Mouse (Mus musculus): ENCODE data around the gene Ube2v1. TPM values are rescaled to one million over a fixed set of nuclear protein-coding genes. Genes with fewer than 3 reads are reported as not detected.
A peak's percentile ranks its signal among the peaks of the same experiment; 100 is the strongest.

Gene Ube2v1
- polyA plus RNA-seq, 1 experiment = 227 TPM

- no peaks in the 10 kb centered on the region for H3K4me1 ChIP-seq (ENCODE audit: control insufficient read depth, insufficient read depth, low read length)
- no peak overlapping the region for H3K27ac ChIP-seq (ENCODE audit: insufficient read depth, low read length)
- no peak overlapping the region for H3K4me3 ChIP-seq (ENCODE audit: insufficient read depth, low read length)
- no peak for TF ChIP-seq POLR2A (IDR thresholded peaks at IDR 0.05; ENCODE audit: low read depth, low read length)
- TF ChIP-seq CTCF (IDR thresholded peaks at IDR 0.05; ENCODE audit: borderline replicate concordance, insufficient read depth, low read length) = no peak
Observed at GRCm38 (mm10) chr2:167665972-167666713, 34.2 kb upstream of the Ube2v1 start.

- no peak overlapping the region for H3K27ac ChIP-seq (ENCODE audit: insufficient read depth, low read length)
- no peak for TF ChIP-seq POLR2A (IDR thresholded peaks at IDR 0.05; ENCODE audit: low read depth, low read length)
- no peak for TF ChIP-seq CTCF (IDR thresholded peaks at IDR 0.05; ENCODE audit: borderline replicate concordance, insufficient read depth, low read length)
- peaks cover 6% of the 10 kb centered on the region; the same call in 1 of the 2 replicates for H3K4me1 ChIP-seq (ENCODE audit: control insufficient read depth, insufficient read depth, low read length)
- no peak overlapping the region for H3K4me3 ChIP-seq (ENCODE audit: insufficient read depth, low read length)
Observed at GRCm38 (mm10) chr2:167662713-167663112, 30.8 kb upstream of the Ube2v1 start.

- Histone ChIP-seq H3K4me3 (ENCODE audit: insufficient read depth, low read length) (peak within 1 kb of the TSS; percentile 92), H3K4me1 (ENCODE audit: control insufficient read depth, insufficient read depth, low read length) (peaks cover 6% of the 10 kb centered on the region; the same call in 1 of the 2 replicates), H3K27ac (ENCODE audit: insufficient read depth, low read length) (no peak within 1 kb of the TSS)
- no peak for TF ChIP-seq CTCF (IDR thresholded peaks at IDR 0.05; ENCODE audit: borderline replicate concordance, insufficient read depth, low read length)
- peak; percentile 93 for TF ChIP-seq POLR2A (IDR thresholded peaks at IDR 0.05; ENCODE audit: low read depth, low read length)
Observed at GRCm38 (mm10) chr2:167661270-167662203, 29.6 kb upstream of the Ube2v1 start, which contains the start of gene Gm20431. Gm20431 (minus strand) TSS chr2:167661496.

GRCm38 (mm10) chr2:167660611-167660971, 28.7 kb upstream of the Ube2v1 start:
- TF ChIP-seq POLR2A (IDR thresholded peaks at IDR 0.05; ENCODE audit: low read depth, low read length) (no peak), CTCF (IDR thresholded peaks at IDR 0.05; ENCODE audit: borderline replicate concordance, insufficient read depth, low read length) (no peak)
- Histone ChIP-seq H3K27ac (ENCODE audit: insufficient read depth, low read length) (no peak overlapping the region), H3K4me1 (ENCODE audit: control insufficient read depth, insufficient read depth, low read length) (peaks cover 6% of the 10 kb centered on the region; the same call in 1 of the 2 replicates), H3K4me3 (ENCODE audit: insufficient read depth, low read length) (peak overlapping the region; percentile 92)

DNA sequence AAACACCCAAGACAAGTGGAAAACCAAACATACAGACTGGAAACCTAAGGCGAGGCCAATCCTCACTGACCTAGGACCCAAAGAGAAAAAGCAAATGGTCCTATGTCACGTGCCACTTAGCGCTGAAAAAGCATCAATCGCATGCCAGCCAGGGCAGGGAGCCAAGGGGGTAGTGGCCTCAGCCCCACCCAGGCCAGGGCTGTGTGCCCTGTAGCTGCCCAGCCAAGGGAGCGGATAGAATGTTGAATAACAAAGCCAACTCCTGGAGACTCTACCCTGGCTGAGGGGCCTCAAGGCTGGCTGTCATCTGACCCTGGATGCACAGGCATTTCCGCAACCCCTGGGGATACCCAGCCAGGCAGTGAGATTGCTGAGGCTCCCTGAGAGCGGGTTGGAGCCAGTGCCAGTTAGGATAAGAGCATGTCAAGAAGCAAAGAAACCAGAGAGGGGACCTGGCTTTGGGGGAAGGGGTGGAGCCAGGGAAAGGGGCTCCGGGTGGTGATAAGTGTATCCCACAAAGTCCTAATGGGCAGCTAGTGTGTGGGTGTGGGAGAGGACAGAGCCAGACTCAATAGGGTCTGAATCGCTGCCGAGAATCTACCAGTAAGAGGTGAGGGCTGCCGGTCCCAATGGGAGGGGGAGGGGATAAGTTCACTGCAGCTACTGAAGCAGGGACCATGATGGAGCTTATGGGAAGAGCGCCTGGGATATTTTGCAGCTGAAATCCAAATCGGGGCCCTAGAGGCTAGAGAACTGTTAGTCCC, 28.1 kb upstream of the Ube2v1 start:
- H3K4me3 ChIP-seq (ENCODE audit: insufficient read depth, low read length) = peak overlapping the region; percentile 92
- no peak overlapping the region for H3K27ac ChIP-seq (ENCODE audit: insufficient read depth, low read length)
- TF ChIP-seq POLR2A (IDR thresholded peaks at IDR 0.05; ENCODE audit: low read depth, low read length) (no peak), CTCF (IDR thresholded peaks at IDR 0.05; ENCODE audit: borderline replicate concordance, insufficient read depth, low read length) (no peak)
- H3K4me1 ChIP-seq (ENCODE audit: control insufficient read depth, insufficient read depth, low read length) = peaks cover 6% of the 10 kb centered on the region; the same call in 1 of the 2 replicates

DNA sequence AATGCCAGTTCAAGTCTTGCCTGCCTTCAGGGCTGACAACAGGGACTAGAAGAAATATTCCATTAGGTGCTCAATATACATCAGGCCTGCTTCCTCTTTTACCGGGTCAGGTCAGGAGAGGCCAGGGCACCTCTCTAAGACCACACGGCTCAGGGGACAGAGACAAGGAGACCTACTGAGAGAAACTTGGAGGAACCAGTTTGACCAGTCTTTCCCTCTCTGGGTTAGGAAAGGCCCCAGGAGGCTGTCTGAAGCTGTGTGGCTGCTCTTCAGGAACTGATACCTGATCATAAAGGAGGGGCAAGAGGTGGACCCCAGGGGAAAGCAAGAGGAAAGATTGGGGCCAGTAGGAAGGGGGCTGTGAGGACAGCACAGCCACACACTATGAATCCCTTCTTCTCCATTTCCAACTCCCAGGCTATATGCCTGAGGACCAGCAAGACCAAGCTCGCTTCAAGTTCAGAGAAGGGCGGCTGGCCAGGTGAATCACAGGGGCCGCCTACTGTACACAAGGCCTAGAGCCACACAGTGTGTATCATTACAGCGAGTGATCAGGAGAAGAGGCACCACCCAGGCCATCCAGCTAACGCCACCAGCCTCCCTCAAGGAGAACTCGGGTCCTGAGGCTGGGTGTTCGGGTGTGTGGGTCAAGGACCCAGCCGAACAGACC, 27.4 kb upstream of the Ube2v1 start:
- Histone ChIP-seq H3K4me3 (ENCODE audit: insufficient read depth, low read length) (peak overlapping the region; percentile 92), H3K27ac (ENCODE audit: insufficient read depth, low read length) (no peak overlapping the region)
- TF ChIP-seq POLR2A (IDR thresholded peaks at IDR 0.05; ENCODE audit: low read depth, low read length) (no peak), CTCF (IDR thresholded peaks at IDR 0.05; ENCODE audit: borderline replicate concordance, insufficient read depth, low read length) (no peak)

DNA sequence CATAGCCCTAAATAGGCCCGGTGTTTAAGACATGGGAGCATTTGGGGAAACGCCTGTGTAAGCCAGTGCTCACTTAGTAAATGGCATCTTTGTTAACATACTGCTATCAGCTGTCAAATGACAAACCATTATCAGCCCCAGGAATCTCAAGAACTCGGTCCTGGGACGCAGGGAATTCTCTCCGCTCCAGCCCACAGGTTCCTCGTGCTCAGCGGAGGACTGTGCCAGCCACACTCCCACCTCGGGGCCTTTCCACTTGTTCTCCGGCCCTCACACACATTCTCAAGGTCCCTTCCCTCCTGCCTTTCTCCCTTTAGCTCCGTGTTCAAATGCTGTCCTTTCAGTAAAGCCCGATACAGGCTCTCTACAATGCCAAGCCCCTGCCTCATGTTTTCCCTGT, 26.8 kb upstream of the Ube2v1 start:
- Histone ChIP-seq H3K27ac (ENCODE audit: insufficient read depth, low read length) (no peak overlapping the region), H3K4me1 (ENCODE audit: control insufficient read depth, insufficient read depth, low read length) (peaks cover 6% of the 10 kb centered on the region; the same call in 1 of the 2 replicates), H3K4me3 (ENCODE audit: insufficient read depth, low read length) (no peak overlapping the region)
- TF ChIP-seq CTCF (IDR thresholded peaks at IDR 0.05; ENCODE audit: borderline replicate concordance, insufficient read depth, low read length) = no peak
- TF ChIP-seq POLR2A (IDR thresholded peaks at IDR 0.05; ENCODE audit: low read depth, low read length) = no peak

More for the DNA sequence above, 27.4 kb upstream of the Ube2v1 start:
- peaks cover 6% of the 10 kb centered on the region; the same call in 1 of the 2 replicates for H3K4me1 ChIP-seq (ENCODE audit: control insufficient read depth, insufficient read depth, low read length)

GRCm38 (mm10) chr2:167657973-167658372, 26.1 kb upstream of the Ube2v1 start:
- no peak overlapping the region for H3K27ac ChIP-seq (ENCODE audit: insufficient read depth, low read length)
- no peak for TF ChIP-seq CTCF (IDR thresholded peaks at IDR 0.05; ENCODE audit: borderline replicate concordance, insufficient read depth, low read length)
- no peak for TF ChIP-seq POLR2A (IDR thresholded peaks at IDR 0.05; ENCODE audit: low read depth, low read length)
- H3K4me1 ChIP-seq (ENCODE audit: control insufficient read depth, insufficient read depth, low read length) = peaks cover 6% of the 10 kb centered on the region; the same call in 1 of the 2 replicates
- H3K4me3 ChIP-seq (ENCODE audit: insufficient read depth, low read length) = no peak overlapping the region

Measured in embryonic fibroblast, embryonic 13.5 days (primary cell).